Mouse (Mus musculus) midbrain, embryonic 10.5 days (tissue): Measurements from ENCODE around the gene Cbx5. TPM values are rescaled to one million over a fixed set of nuclear protein-coding genes. Genes with fewer than 3 reads are reported as not detected.

Source experiments
- DNase-seq: peaks from one replicate; pipeline ENCODE4 v3.0.0-alpha.2; 2017; ENCODE audit warnings: low spot score
- H3K27ac ChIP-seq: fragments of 300-500 bp; sonication (generic); replicated peaks from 2 replicates; pipeline ENCODE4 v1.5.1; 2016; ENCODE audit warnings: mild to moderate bottlenecking
- H3K27me3 ChIP-seq: fragments of 300-500 bp; sonication (generic); 2 replicates; pipeline ENCODE4 v1.6.1; 2016; ENCODE audit warnings: low read depth, mild to moderate bottlenecking; ENCODE audit not compliant: poor library complexity, severe bottlenecking
- H3K36me3 ChIP-seq: fragments of 300-500 bp; sonication (generic); 2 replicates; pipeline ENCODE4 v1.6.1; 2016; ENCODE audit warnings: mild to moderate bottlenecking, moderate library complexity
- H3K4me1 ChIP-seq: fragments of 300-500 bp; sonication (generic); 2 replicates; pipeline ENCODE4 v1.6.1; 2016
- H3K4me3 ChIP-seq: fragments of 300-500 bp; sonication (generic); 2 replicates; pipeline ENCODE4 v1.5.1; 2016; ENCODE audit warnings: mild to moderate bottlenecking, moderate library complexity
- H3K9me3 ChIP-seq: fragments of 300-500 bp; sonication (generic); replicated peaks from 2 replicates; pipeline ENCODE4 v1.6.1; 2016; ENCODE audit warnings: mild to moderate bottlenecking
- WGBS: fragments of 180-500 bp; shearing (Covaris S2); methylation state at CpG from one replicate; pipeline ENCODE4 v1.1.7; 2016; 5-methylcytosine and 5-hydroxymethylcytosine counted together
- polyA plus RNA-seq: library from polyadenylated mRNA; unstranded; fragments of >200 nt; fragmentation: Nextera tagmentation; extraction: Ambion mirVana; gene quantifications from 2 replicates; pipeline ENCODE4 v1.2.1, GENCODE M21; 2016

Gene Cbx5
- polyA plus RNA-seq, 1 experiment from 2014 or later = 194 TPM

DNA sequence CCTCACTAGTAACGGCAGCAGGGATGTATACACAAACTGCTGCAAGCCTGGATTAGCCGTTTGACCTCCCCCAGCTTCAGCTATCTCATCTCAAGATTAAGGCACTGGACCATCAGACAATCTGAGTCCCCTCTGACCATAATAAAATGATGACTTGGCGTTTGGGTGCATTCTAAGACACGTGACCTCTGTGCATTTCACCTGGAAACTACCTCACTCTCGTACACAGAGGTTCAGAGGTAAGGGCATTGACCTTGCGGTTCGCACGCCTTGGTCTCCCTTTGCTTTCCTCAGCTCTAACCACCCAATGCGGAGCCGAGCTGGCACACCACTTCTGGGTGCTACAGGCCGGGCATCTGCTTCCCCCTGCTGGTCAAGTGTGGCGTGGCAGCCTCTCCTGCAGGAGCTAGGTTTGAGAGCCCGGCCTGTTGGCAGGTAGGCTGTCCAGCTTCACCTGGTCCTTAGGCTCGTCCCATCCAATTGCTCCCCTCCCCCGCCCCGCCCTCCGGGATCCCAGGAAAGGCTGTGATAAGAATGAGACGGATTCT, 62.7 kb downstream of the Cbx5 start:
- peak; percentile 88 for DNase-seq
- Histone ChIP-seq H3K4me3 (no peak overlapping the region), H3K27ac (no peak overlapping the region), H3K27me3 (peaks cover 100% of the 10 kb centered on the region), H3K9me3 (no peaks in the 10 kb centered on the region), H3K4me1 (peaks cover 15% of the 10 kb centered on the region), H3K36me3 (no peaks in the 10 kb centered on the region)
- WGBS = 2% methylated on average over 18 of the region's 18 CpGs

GRCm38 (mm10) chr15:103173251-103173650, 66.4 kb downstream of the Cbx5 start:
- Histone ChIP-seq H3K27me3 (peaks cover 100% of the 10 kb centered on the region), H3K36me3 (no peaks in the 10 kb centered on the region), H3K4me3 (no peak overlapping the region), H3K9me3 (no peaks in the 10 kb centered on the region), H3K4me1 (peaks cover 48% of the 10 kb centered on the region), H3K27ac (no peak overlapping the region)
- DNase-seq = no peak
- whole genome bisulfite sequencing = 61% methylated on average over 5 of the region's 5 CpGs

- peaks cover 100% of the 10 kb centered on the region for H3K27me3 ChIP-seq
- H3K9me3 ChIP-seq = no peaks in the 10 kb centered on the region
- no peaks in the 10 kb centered on the region for H3K36me3 ChIP-seq
- H3K27ac ChIP-seq = no peak overlapping the region
- DNase-seq = peak; percentile 77
- H3K4me3 ChIP-seq = no peak overlapping the region
- WGBS = 7% methylated on average over 10 of the region's 10 CpGs
- H3K4me1 ChIP-seq = peaks cover 51% of the 10 kb centered on the region
Observed at GRCm38 (mm10) chr15:103172537-103172936, 67.1 kb downstream of the Cbx5 start.

DNA sequence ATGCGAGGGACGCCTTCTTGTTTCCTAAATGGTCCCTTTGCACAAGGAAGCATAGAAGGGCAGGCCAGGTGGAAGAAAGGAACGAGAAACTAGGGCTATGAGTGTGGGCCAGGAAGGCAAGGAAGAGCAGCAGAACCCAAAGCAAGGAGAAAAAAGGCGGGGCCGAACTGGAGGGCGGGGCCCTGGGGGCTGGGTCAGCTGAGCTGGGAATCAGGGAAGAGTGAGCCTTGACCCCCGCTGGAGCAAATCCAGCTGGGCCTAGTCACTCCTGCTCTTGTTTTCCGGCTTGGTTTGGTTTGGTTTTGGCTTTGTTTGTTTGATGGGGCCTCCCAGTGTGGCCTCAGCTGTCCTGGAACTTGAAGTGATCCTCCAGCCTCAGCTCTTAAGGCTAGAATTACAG, 68.3 kb downstream of the Cbx5 start:
- Histone ChIP-seq H3K9me3 (no peaks in the 10 kb centered on the region), H3K27ac (no peak overlapping the region), H3K36me3 (no peaks in the 10 kb centered on the region), H3K27me3 (peaks cover 100% of the 10 kb centered on the region), H3K4me1 (peaks cover 48% of the 10 kb centered on the region), H3K4me3 (no peak overlapping the region)
- no peak for DNase-seq
- WGBS = 7% methylated on average over 8 of the region's 8 CpGs

DNA sequence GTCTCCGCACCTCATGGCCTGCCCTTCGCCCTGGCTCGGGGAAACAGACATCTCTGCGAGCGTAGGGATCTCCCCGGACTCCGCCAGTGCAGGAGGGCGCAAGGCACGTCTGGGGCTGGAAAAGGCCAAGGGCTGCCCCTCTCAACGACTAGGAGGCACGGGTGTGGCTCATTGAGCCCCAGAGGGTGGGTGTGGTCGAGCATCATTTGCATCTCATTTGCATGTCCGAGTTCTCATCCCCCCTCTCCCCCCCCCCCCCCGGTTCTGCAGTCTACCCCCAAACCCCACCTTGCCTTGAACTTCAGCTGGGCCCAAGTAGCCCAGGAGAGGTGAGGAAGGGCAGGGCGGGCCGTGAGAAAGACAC, 69.3 kb downstream of the Cbx5 start:
- no peak for DNase-seq
- H3K27ac ChIP-seq = peak overlapping the region; percentile 70
- peaks cover 56% of the 10 kb centered on the region for H3K4me1 ChIP-seq
- WGBS = 4% methylated on average over 16 of the region's 16 CpGs
- H3K9me3 ChIP-seq = no peaks in the 10 kb centered on the region
- H3K27me3 ChIP-seq = peaks cover 100% of the 10 kb centered on the region
- no peaks in the 10 kb centered on the region for H3K36me3 ChIP-seq
- peak overlapping the region; percentile 65 for H3K4me3 ChIP-seq

- H3K27ac ChIP-seq = peak overlapping the region; percentile 70
- peak overlapping the region; percentile 65 for H3K4me3 ChIP-seq
- H3K36me3 ChIP-seq = no peaks in the 10 kb centered on the region
- peaks cover 59% of the 10 kb centered on the region for H3K4me1 ChIP-seq
- peak; percentile 70 for DNase-seq
- H3K27me3 ChIP-seq = peaks cover 97% of the 10 kb centered on the region
- WGBS = 2% methylated on average over 26 of the region's 26 CpGs
- H3K9me3 ChIP-seq = no peaks in the 10 kb centered on the region
Observed at GRCm38 (mm10) chr15:103169612-103170315, 69.9 kb downstream of the Cbx5 start.

- peak; percentile 56 for DNase-seq
- no peaks in the 10 kb centered on the region for H3K9me3 ChIP-seq
- peaks cover 59% of the 10 kb centered on the region for H3K4me1 ChIP-seq
- peaks cover 93% of the 10 kb centered on the region for H3K27me3 ChIP-seq
- peak overlapping the region; percentile 65 for H3K4me3 ChIP-seq
- peak overlapping the region; percentile 70 for H3K27ac ChIP-seq
- WGBS = 1% methylated on average over 63 of the region's 63 CpGs
- H3K36me3 ChIP-seq = no peaks in the 10 kb centered on the region
Observed at GRCm38 (mm10) chr15:103168801-103169611, 70.6 kb downstream of the Cbx5 start.

- H3K9me3 ChIP-seq = no peaks in the 10 kb centered on the region
- peaks cover 66% of the 10 kb centered on the region for H3K4me1 ChIP-seq
- peak overlapping the region; percentile 29; the same call in 1 of the 2 replicates for H3K27ac ChIP-seq
- WGBS = 14% methylated on average over 3 of the region's 3 CpGs
- H3K4me3 ChIP-seq = no peak overlapping the region
- H3K27me3 ChIP-seq = peaks cover 80% of the 10 kb centered on the region
- DNase-seq = no peak
- no peaks in the 10 kb centered on the region for H3K36me3 ChIP-seq
Observed at GRCm38 (mm10) chr15:103167786-103168185, 71.8 kb downstream of the Cbx5 start.

GRCm38 (mm10) chr15:103167042-103167615, 72.5 kb downstream of the Cbx5 start, which contains the start of gene Smug1:
TSS of gene Smug1 (minus strand) at chr15:103167092.
- H3K27ac ChIP-seq = peak within 1 kb of the TSS; percentile 29; the same call in 1 of the 2 replicates
- no peak for DNase-seq

DNA sequence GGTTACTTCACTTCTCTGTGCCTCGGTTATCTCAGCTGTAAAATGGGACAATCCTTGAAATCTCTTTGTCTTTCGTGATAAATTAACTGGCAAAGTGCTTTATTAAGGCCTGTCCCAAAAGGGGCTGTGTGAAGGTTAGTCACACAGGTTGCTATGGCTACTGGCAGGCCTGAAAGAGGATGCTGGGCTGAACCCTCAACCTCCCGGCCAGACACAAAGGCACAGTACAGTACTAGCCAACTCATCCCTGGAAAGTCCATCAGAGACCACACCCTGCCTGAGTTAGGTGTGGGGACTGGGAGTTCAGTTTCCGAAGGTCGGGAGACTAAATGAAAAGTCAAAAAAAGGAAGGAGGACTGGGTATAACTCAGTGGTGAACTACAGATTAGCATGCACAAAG, 73.7 kb downstream of the Cbx5 start:
- Histone ChIP-seq H3K27ac (no peak overlapping the region), H3K4me3 (no peak overlapping the region), H3K9me3 (no peaks in the 10 kb centered on the region), H3K4me1 (peaks cover 66% of the 10 kb centered on the region), H3K27me3 (peaks cover 62% of the 10 kb centered on the region), H3K36me3 (no peaks in the 10 kb centered on the region)
- whole genome bisulfite sequencing = 44% methylated on average over 5 of the region's 5 CpGs
- DNase-seq = no peak

More at GRCm38 (mm10) chr15:103167042-103167615, 72.5 kb downstream of the Cbx5 start, which contains the start of gene Smug1:
- no peaks in the 10 kb centered on the region for H3K36me3 ChIP-seq
- no peak within 1 kb of the TSS for H3K4me3 ChIP-seq
- WGBS = 28% methylated on average over 6 of the region's 6 CpGs
- peaks cover 72% of the 10 kb centered on the region for H3K4me1 ChIP-seq
- H3K9me3 ChIP-seq = no peaks in the 10 kb centered on the region
- H3K27me3 ChIP-seq = peaks cover 74% of the 10 kb centered on the region

DNA sequence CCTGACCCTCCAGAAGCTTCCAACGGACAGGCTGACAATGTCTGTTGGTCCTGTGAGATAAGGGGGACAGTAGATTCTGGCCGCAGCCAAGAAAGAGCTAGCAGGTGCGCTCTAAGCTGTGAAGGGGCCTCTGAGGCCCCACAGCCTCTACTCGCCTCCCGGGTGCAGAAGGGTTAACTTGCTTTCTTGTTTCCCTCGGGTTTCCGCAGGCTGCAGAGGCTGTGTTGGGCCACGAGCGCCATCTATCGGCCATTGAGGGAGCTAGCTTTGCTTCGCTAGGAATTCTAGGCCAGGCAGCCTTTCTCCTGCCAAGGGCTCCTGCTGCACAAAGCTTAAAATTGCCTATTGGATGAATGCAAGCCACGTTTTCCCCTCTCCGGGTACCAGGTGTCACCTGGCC, 74.2 kb downstream of the Cbx5 start:
- peaks cover 61% of the 10 kb centered on the region for H3K4me1 ChIP-seq
- peaks cover 56% of the 10 kb centered on the region for H3K27me3 ChIP-seq
- DNase-seq = peak; percentile 91

DNA sequence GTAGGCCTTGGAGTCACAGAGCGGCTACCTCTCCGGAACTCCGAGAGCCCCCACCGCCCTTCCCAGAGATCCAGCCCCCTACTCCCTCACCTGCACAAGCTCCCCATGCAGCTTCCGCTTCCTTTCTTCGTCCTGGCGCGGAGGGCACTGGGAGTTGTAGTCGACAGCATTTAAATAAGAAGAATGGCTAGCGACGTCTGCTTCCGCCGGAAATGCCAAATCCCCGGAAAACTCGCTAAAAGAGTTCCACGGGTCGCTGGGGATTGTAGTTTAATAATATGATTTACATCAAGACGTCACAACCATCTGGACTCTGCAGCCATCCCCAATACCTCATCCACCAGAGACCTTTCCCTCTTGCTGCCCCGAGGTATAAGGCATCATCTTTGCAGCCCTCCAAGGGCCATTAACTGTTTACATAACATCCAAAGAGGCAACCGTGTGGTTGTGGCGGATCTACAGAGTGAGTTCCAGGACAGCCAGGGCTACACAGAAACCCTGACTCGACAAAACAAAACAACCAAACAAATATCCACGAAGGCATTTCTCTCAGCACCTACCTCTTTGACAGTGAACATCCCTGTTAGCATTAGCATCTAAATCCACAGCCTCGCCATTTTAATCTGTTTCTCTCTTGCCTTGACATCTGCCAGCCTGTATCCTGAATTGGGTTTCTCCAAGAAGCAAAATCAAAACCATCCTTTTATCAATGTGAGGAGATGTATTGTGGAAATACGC, 76.3 kb downstream of the Cbx5 start:
- WGBS = 10% methylated on average over 25 of the region's 25 CpGs
- no peaks in the 10 kb centered on the region for H3K9me3 ChIP-seq
- peaks cover 40% of the 10 kb centered on the region for H3K4me1 ChIP-seq
- H3K27ac ChIP-seq = peak overlapping the region; percentile 84
- no peaks in the 10 kb centered on the region for H3K36me3 ChIP-seq
- peak overlapping the region; percentile 74 for H3K4me3 ChIP-seq
- DNase-seq = peak; percentile 95
- peaks cover 40% of the 10 kb centered on the region for H3K27me3 ChIP-seq

More for the DNA sequence above, 74.2 kb downstream of the Cbx5 start:
- H3K36me3 ChIP-seq = no peaks in the 10 kb centered on the region
- H3K4me3 ChIP-seq = no peak overlapping the region
- under 1% methylated on average over 13 of the region's 13 CpGs for WGBS
- H3K9me3 ChIP-seq = no peaks in the 10 kb centered on the region
- H3K27ac ChIP-seq = no peak overlapping the region
